Mouse (Mus musculus) forebrain, embryonic 10.5 days (tissue): ENCODE measurements around the gene Tacc2. TPM values are rescaled to one million over a fixed set of nuclear protein-coding genes. Genes with fewer than 3 reads are reported as not detected.

Source experiments
- DNase-seq: peaks from one replicate; pipeline ENCODE4 v3.0.0-alpha.2; 2017; ENCODE audit warnings: low spot score; ENCODE audit errors: extremely low spot score
- H3K27ac ChIP-seq: fragments of 300-500 bp; sonication (generic); 2 replicates; pipeline ENCODE4 v1.5.1; 2016; ENCODE audit warnings: mild to moderate bottlenecking
- H3K27me3 ChIP-seq: fragments of 300-500 bp; sonication (generic); 2 replicates; pipeline ENCODE4 v1.6.1; 2016; ENCODE audit warnings: mild to moderate bottlenecking; ENCODE audit not compliant: poor library complexity, severe bottlenecking
- H3K36me3 ChIP-seq: fragments of 300-500 bp; sonication (generic); replicated peaks from 2 replicates; pipeline ENCODE4 v1.6.1; 2016; ENCODE audit warnings: mild to moderate bottlenecking, moderate library complexity
- H3K4me1 ChIP-seq: fragments of 300-500 bp; sonication (generic); 2 replicates; pipeline ENCODE4 v1.6.1; 2016
- H3K4me3 ChIP-seq: fragments of 300-500 bp; sonication (generic); 2 replicates; pipeline ENCODE4 v1.5.1; 2016; ENCODE audit warnings: mild to moderate bottlenecking, moderate library complexity
- H3K9me3 ChIP-seq: fragments of 300-500 bp; sonication (generic); 2 replicates; pipeline ENCODE4 v1.6.1; 2016; ENCODE audit warnings: mild to moderate bottlenecking, moderate library complexity
- WGBS: fragments of 180-500 bp; shearing (Covaris S2); methylation state at CpG from one replicate; pipeline ENCODE4 v1.1.7; 2016; 5-methylcytosine and 5-hydroxymethylcytosine counted together
- polyA plus RNA-seq: library from polyadenylated mRNA; unstranded; fragments of >200 nt; fragmentation: Nextera tagmentation; extraction: Ambion mirVana; gene quantifications from 2 replicates; pipeline ENCODE4 v1.2.1, GENCODE M21; 2016

The Tacc2 gene
- polyA plus RNA-seq, 1 experiment from 2014 or later: 40.3 TPM

- peaks cover 22% of the 10 kb centered on the region for H3K4me1 ChIP-seq
- WGBS: 58% methylated on average over 5 of the region's 5 CpGs
- H3K36me3 ChIP-seq: no peaks in the 10 kb centered on the region
- H3K4me3 ChIP-seq: no peak overlapping the region
- peaks cover 21% of the 10 kb centered on the region for H3K27me3 ChIP-seq
- H3K9me3 ChIP-seq: no peaks in the 10 kb centered on the region
- H3K27ac ChIP-seq: peak overlapping the region; percentile 35; the same call in 1 of the 2 replicates
- DNase-seq: no peak
Measured at GRCm38 (mm10) chr7:130552780-130553179, 24.5 kb upstream of the Tacc2 start.

GRCm38 (mm10) chr7:130553321-130553720, 23.9 kb upstream of the Tacc2 start:
- no peak overlapping the region for H3K27ac ChIP-seq
- peaks cover 21% of the 10 kb centered on the region for H3K27me3 ChIP-seq
- 81% methylated on average over 4 of the region's 4 CpGs for WGBS
- peaks cover 22% of the 10 kb centered on the region for H3K4me1 ChIP-seq
- no peak for DNase-seq
- no peaks in the 10 kb centered on the region for H3K9me3 ChIP-seq
- no peak overlapping the region for H3K4me3 ChIP-seq
- H3K36me3 ChIP-seq: no peaks in the 10 kb centered on the region

GRCm38 (mm10) chr7:130555597-130555996, 21.6 kb upstream of the Tacc2 start:
- 85% methylated on average over 5 of the region's 5 CpGs for WGBS
- Histone ChIP-seq H3K27me3 (peaks cover 21% of the 10 kb centered on the region), H3K27ac (no peak overlapping the region), H3K4me1 (peaks cover 22% of the 10 kb centered on the region), H3K9me3 (no peaks in the 10 kb centered on the region), H3K36me3 (no peaks in the 10 kb centered on the region), H3K4me3 (no peak overlapping the region)
- DNase-seq: no peak

- Histone ChIP-seq H3K27me3 (peaks cover 13% of the 10 kb centered on the region), H3K9me3 (no peaks in the 10 kb centered on the region), H3K4me3 (no peak overlapping the region), H3K36me3 (no peaks in the 10 kb centered on the region), H3K4me1 (peaks cover 8% of the 10 kb centered on the region; the same call in 1 of the 2 replicates), H3K27ac (no peak overlapping the region)
- WGBS: 78% methylated on average over 4 of the region's 4 CpGs
- no peak for DNase-seq
Measured at GRCm38 (mm10) chr7:130558592-130558991, 18.6 kb upstream of the Tacc2 start.

- Histone ChIP-seq H3K4me3 (no peak overlapping the region), H3K36me3 (no peaks in the 10 kb centered on the region), H3K4me1 (no peaks in the 10 kb centered on the region), H3K27ac (no peak overlapping the region), H3K9me3 (no peaks in the 10 kb centered on the region), H3K27me3 (no peaks in the 10 kb centered on the region)
- 77% methylated on average over 1 of the region's 1 CpGs for WGBS
- no peak for DNase-seq
Measured at GRCm38 (mm10) chr7:130560933-130561332, 16.3 kb upstream of the Tacc2 start.

GRCm38 (mm10) chr7:130563276-130563675, 14.0 kb upstream of the Tacc2 start:
- WGBS: 84% methylated on average over 4 of the region's 4 CpGs
- H3K27ac ChIP-seq: no peak overlapping the region
- H3K4me1 ChIP-seq: no peaks in the 10 kb centered on the region
- no peaks in the 10 kb centered on the region for H3K27me3 ChIP-seq
- H3K9me3 ChIP-seq: no peaks in the 10 kb centered on the region
- no peak for DNase-seq
- no peaks in the 10 kb centered on the region for H3K36me3 ChIP-seq
- no peak overlapping the region for H3K4me3 ChIP-seq

- WGBS: 66% methylated on average over 4 of the region's 4 CpGs
- H3K9me3 ChIP-seq: no peaks in the 10 kb centered on the region
- H3K36me3 ChIP-seq: no peaks in the 10 kb centered on the region
- H3K4me3 ChIP-seq: no peak overlapping the region
- H3K27me3 ChIP-seq: no peaks in the 10 kb centered on the region
- DNase-seq: no peak
- 0 out of 2 replicates have a peak, but pooled peaks cover under 1% of the 10 kb centered on the region for H3K4me1 ChIP-seq
- H3K27ac ChIP-seq: no peak overlapping the region
Measured at GRCm38 (mm10) chr7:130563880-130564279, 13.4 kb upstream of the Tacc2 start.

- Histone ChIP-seq H3K4me3 (no peak overlapping the region), H3K27me3 (0 out of 2 replicates have a peak, but pooled peaks cover 3% of the 10 kb centered on the region), H3K36me3 (no peaks in the 10 kb centered on the region), H3K27ac (no peak overlapping the region), H3K9me3 (no peaks in the 10 kb centered on the region), H3K4me1 (peaks cover 6% of the 10 kb centered on the region; the same call in 1 of the 2 replicates)
- no peak for DNase-seq
- WGBS: 77% methylated on average over 3 of the region's 3 CpGs
Measured at GRCm38 (mm10) chr7:130564596-130564995, 12.6 kb upstream of the Tacc2 start.

- H3K4me1 ChIP-seq: peaks cover 22% of the 10 kb centered on the region
- 84% methylated on average over 9 of the region's 9 CpGs for WGBS
- no peak for DNase-seq
- no peak overlapping the region for H3K4me3 ChIP-seq
- no peak overlapping the region for H3K27ac ChIP-seq
- 0 out of 2 replicates have a peak, but pooled peaks cover 3% of the 10 kb centered on the region for H3K27me3 ChIP-seq
- no peaks in the 10 kb centered on the region for H3K36me3 ChIP-seq
- H3K9me3 ChIP-seq: no peaks in the 10 kb centered on the region
Measured at GRCm38 (mm10) chr7:130568783-130569436, 8.3 kb upstream of the Tacc2 start.

- no peak overlapping the region for H3K27ac ChIP-seq
Measured at GRCm38 (mm10) chr7:130570472-130570871, 6.8 kb upstream of the Tacc2 start.

GRCm38 (mm10) chr7:130572821-130573220, 4.4 kb upstream of the Tacc2 start, which contains the start of gene Nsmce4a:
Nsmce4a (minus strand) TSS chr7:130573118.
- Histone ChIP-seq H3K27me3 (peaks cover 14% of the 10 kb centered on the region), H3K9me3 (no peaks in the 10 kb centered on the region), H3K27ac (no peak within 1 kb of the TSS), H3K4me3 (no peak within 1 kb of the TSS), H3K36me3 (no peaks in the 10 kb centered on the region), H3K4me1 (peaks cover 40% of the 10 kb centered on the region)
- WGBS: 74% methylated on average over 11 of the region's 11 CpGs
- no peak for DNase-seq

More at GRCm38 (mm10) chr7:130570472-130570871, 6.8 kb upstream of the Tacc2 start:
- H3K4me3 ChIP-seq: no peak overlapping the region
- no peaks in the 10 kb centered on the region for H3K36me3 ChIP-seq
- peaks cover 31% of the 10 kb centered on the region for H3K4me1 ChIP-seq
- H3K9me3 ChIP-seq: no peaks in the 10 kb centered on the region
- H3K27me3 ChIP-seq: 0 out of 2 replicates have a peak, but pooled peaks cover 7% of the 10 kb centered on the region
- DNase-seq: no peak
- 56% methylated on average over 7 of the region's 7 CpGs for WGBS

GRCm38 (mm10) chr7:130573746-130574145, 3.5 kb upstream of the Tacc2 start:
- no peaks in the 10 kb centered on the region for H3K36me3 ChIP-seq
- 95% methylated on average over 10 of the region's 10 CpGs for WGBS

GRCm38 (mm10) chr7:130574211-130574991, 2.8 kb upstream of the Tacc2 start:
- H3K27ac ChIP-seq: no peak overlapping the region
- H3K9me3 ChIP-seq: no peaks in the 10 kb centered on the region
- H3K27me3 ChIP-seq: peaks cover 11% of the 10 kb centered on the region
- no peak for DNase-seq
- no peak overlapping the region for H3K4me3 ChIP-seq
- H3K36me3 ChIP-seq: no peaks in the 10 kb centered on the region
- 71% methylated on average over 13 of the region's 13 CpGs for WGBS
- peaks cover 34% of the 10 kb centered on the region for H3K4me1 ChIP-seq

More at GRCm38 (mm10) chr7:130573746-130574145, 3.5 kb upstream of the Tacc2 start:
- H3K27ac ChIP-seq: no peak overlapping the region
- H3K4me1 ChIP-seq: peaks cover 40% of the 10 kb centered on the region
- H3K27me3 ChIP-seq: peaks cover 14% of the 10 kb centered on the region
- no peaks in the 10 kb centered on the region for H3K9me3 ChIP-seq
- no peak for DNase-seq
- H3K4me3 ChIP-seq: no peak overlapping the region
